Mouse (Mus musculus) MEL (cell line): ENCODE results near the gene Nkain2.

Experiments
- EP300 ChIP-seq, 2 experiments: IDR thresholded peaks; 2 replicates each; pipeline ENCODE4 v1.6.1; 2011; ENCODE audit warnings: improper control_type of control experiment in 2 of 2, low read length in 2 of 2, low read depth in 1 of 2, mild to moderate bottlenecking in 1 of 2
- GATA1 ChIP-seq: IDR thresholded peaks from 2 replicates; pipeline ENCODE4 v1.6.1; 2011; ENCODE audit warnings: low read depth, low read length, improper control_type of control experiment
- KAT2A ChIP-seq: conservative IDR thresholded peaks from 2 replicates; pipeline ENCODE4 v1.6.1; 2012; ENCODE audit warnings: low read depth, low read length, improper control_type of control experiment, inconsistent platforms
- ZC3H11A ChIP-seq: IDR thresholded peaks from 2 replicates; pipeline ENCODE4 v1.6.1; 2012; ENCODE audit warnings: low read depth, mild to moderate bottlenecking, inconsistent platforms, low read length, improper control_type of control experiment

DNA sequence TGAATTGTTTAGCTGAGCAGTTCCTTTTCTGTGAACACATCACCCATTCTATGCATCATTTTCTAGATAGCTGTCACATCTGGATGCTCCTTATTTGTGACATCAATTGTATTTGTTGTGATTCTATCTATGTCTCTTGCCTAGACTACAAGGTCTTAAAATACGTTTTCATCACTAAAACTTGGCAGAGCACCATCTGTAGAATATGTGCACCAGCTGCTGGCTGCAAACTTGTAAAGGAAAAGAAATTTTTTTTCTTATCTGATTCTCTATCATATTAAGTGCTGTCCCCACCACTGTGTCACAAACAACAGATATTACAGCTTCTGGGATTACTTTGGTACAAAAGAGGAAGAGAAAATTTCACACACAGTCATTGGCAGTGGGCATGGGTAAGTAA is 860.3 kb downstream of the Nkain2 start:
- TF ChIP-seq EP300 (IDR thresholded peaks at IDR 0.05; ENCODE audit: low read depth in 1 of 2, low read length in 2 of 2) = no peak
- TF ChIP-seq GATA1 = no peak
- no peak for TF ChIP-seq KAT2A
- TF ChIP-seq ZC3H11A = no peak
